Mouse (Mus musculus): ENCODE measurements around the gene Cdipt. TPM values are rescaled to one million over a fixed set of nuclear protein-coding genes. Genes with fewer than 3 reads are reported as not detected.
A peak's percentile ranks its signal among the peaks of the same experiment; 100 is the strongest.

Gene Cdipt
- polyA plus RNA-seq, 1 experiment from 2014 or later, result 140 TPM

DNA sequence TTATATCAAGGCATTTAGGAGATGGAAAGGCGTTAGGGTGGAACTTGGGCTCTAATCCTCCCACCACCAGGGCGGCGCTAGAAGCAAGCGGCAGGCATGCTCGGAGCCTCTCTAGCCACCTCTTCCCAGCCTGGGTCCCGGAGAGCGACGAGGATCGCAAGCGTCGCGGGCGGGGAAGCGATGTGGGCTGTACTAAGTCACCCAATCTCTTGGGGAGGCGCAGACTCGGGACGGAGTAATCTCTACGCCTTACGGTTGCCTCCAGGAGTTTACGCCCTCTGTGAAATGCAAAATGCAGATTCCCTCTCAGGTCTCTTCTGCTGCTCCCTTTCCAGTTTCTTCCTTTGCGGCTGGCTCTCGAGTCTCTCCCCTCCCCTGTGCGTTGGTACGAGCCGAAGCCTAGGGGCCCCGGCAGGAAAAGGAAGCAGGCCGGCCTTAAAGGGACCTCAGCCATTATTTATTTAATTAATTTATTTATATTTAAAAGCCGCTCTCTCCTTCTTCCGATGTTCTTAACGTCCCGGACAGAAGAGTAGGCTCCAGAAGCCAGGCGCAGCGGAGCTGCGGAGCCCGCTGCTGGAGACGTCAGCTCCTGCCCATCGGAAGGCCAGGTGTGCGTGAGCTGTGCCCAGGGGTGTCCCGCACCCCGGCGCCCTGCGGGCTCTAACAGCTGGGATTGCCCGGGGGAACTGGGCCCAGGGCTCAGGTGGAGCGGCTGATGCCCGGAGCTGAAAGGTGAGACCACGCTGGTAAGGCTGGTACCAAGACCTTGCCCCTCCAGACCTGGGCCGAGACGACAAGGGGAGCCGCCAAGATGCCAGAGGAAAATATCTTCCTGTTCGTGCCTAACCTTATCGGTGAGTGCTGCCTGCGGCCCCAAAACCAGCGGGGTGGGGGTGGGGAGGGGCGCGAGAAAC is 494 bp downstream of the Cdipt start, which contains the start of gene Cdiptos:
TSS of gene Cdiptos (minus strand) at position 149 of the 917 bp plus-strand sequence.
- Histone ChIP-seq H3K9ac (peak within 1 kb of the TSS; percentile 100), H3K4me1 (replicated peaks) (peaks cover 16% of the 10 kb centered on the region), H3K4me3 (peak within 1 kb of the TSS; percentile 99), H3K27me3 (no peaks in the 10 kb centered on the region), H3K4me2 (peak within 1 kb of the TSS; percentile 71), H3K36me3 (peaks cover 33% of the 10 kb centered on the region), H3K9me3 (no peaks in the 10 kb centered on the region), H3K27ac (replicated peaks) (peak within 1 kb of the TSS; percentile 99)
- WGBS, result under 1% methylated on average over 55 of the region's 55 CpGs
- ATAC-seq (ENCODE audit: low FRiP score, low read depth), result peak; percentile 95

GRCm38 (mm10) chr7:126976878-126977459 is 1.3 kb downstream of the Cdipt start:
- no peaks in the 10 kb centered on the region for H3K27me3 ChIP-seq
- H3K9me3 ChIP-seq, result no peaks in the 10 kb centered on the region
- 30% methylated on average over 14 of the region's 14 CpGs for WGBS
- H3K4me1 ChIP-seq (replicated peaks), result peaks cover 16% of the 10 kb centered on the region
- no peak for ATAC-seq (ENCODE audit: low FRiP score, low read depth)
- peak overlapping the region; percentile 99 for H3K4me3 ChIP-seq
- peak overlapping the region; percentile 99 for H3K27ac ChIP-seq (replicated peaks)
- H3K36me3 ChIP-seq, result peaks cover 27% of the 10 kb centered on the region
- peak overlapping the region; percentile 71 for H3K4me2 ChIP-seq
- H3K9ac ChIP-seq, result peak overlapping the region; percentile 100

GRCm38 (mm10) chr7:126978841-126979240 is 3.1 kb downstream of the Cdipt start:
- H3K9ac ChIP-seq, result no peak overlapping the region
- peaks cover 16% of the 10 kb centered on the region for H3K4me1 ChIP-seq (replicated peaks)
- H3K27me3 ChIP-seq, result no peaks in the 10 kb centered on the region
- ATAC-seq (ENCODE audit: low FRiP score, low read depth), result no peak
- no peak overlapping the region for H3K4me3 ChIP-seq
- 87% methylated on average over 6 of the region's 6 CpGs for WGBS
- peaks cover 23% of the 10 kb centered on the region; the same call in 1 of the 2 replicates for H3K36me3 ChIP-seq
- H3K27ac ChIP-seq (replicated peaks), result no peak overlapping the region
- no peak overlapping the region for H3K4me2 ChIP-seq
- no peaks in the 10 kb centered on the region for H3K9me3 ChIP-seq

DNA sequence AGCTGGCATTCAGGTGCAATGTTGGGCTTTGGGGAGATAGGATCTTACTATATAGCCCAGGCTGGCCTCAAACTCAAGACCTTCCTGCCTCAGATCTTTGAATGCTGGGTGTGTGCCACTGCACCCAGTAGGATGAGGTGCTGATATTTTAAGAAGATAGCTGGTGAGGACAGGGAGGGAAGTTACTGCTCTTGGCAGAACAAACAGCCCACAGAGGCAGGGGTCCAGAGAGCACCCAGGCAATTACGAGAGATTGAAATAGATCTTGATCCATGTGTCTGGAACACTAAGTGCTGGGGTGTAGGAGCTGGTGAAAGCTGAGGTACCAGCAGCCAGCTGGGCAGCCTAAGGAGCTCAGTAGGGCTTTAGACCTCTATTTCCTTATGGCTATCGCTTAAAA is 5.9 kb downstream of the Cdipt start:
- Histone ChIP-seq H3K4me3 (no peak overlapping the region), H3K4me1 (replicated peaks) (peaks cover 12% of the 10 kb centered on the region), H3K9me3 (no peaks in the 10 kb centered on the region), H3K36me3 (peaks cover 23% of the 10 kb centered on the region; the same call in 1 of the 2 replicates), H3K27me3 (no peaks in the 10 kb centered on the region), H3K4me2 (no peak overlapping the region), H3K27ac (replicated peaks) (no peak overlapping the region), H3K9ac (no peak overlapping the region)
- 94% methylated on average over 2 of the region's 2 CpGs for WGBS
- ATAC-seq (ENCODE audit: low FRiP score, low read depth), result no peak

DNA sequence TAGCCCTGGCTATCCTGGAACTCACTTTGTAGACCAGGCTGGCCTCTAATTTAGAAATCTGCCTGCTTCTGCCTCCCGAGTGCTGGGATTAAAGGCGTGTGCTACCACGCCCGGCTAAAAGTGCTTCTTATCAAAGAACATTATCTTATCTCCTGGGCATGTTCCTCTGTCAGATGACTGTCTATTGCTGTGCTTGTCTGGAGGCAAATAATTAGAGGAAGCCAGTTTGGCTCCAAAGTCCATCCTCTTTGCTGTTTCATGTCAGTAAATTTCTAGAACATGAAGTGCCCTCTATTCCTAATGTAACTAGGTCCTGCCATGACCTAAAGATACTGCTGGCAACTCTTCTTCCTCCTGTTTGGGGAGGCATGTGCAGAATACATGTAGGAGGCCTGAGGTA is 6.3 kb downstream of the Cdipt start:
- no peak for ATAC-seq (ENCODE audit: low FRiP score, low read depth)
- Histone ChIP-seq H3K9ac (no peak overlapping the region), H3K4me2 (no peak overlapping the region), H3K4me3 (no peak overlapping the region), H3K27ac (replicated peaks) (no peak overlapping the region), H3K4me1 (replicated peaks) (peaks cover 10% of the 10 kb centered on the region), H3K36me3 (peaks cover 23% of the 10 kb centered on the region; the same call in 1 of the 2 replicates), H3K9me3 (no peaks in the 10 kb centered on the region), H3K27me3 (no peaks in the 10 kb centered on the region)
- 87% methylated on average over 4 of the region's 4 CpGs for WGBS

GRCm38 (mm10) chr7:126983113-126983512 is 7.4 kb downstream of the Cdipt start:
- no peak overlapping the region for H3K4me3 ChIP-seq
- no peak overlapping the region for H3K27ac ChIP-seq (replicated peaks)
- H3K27me3 ChIP-seq, result no peaks in the 10 kb centered on the region
- ATAC-seq (ENCODE audit: low FRiP score, low read depth), result no peak
- no peak overlapping the region for H3K4me2 ChIP-seq
- no peak overlapping the region for H3K9ac ChIP-seq
- peaks cover 23% of the 10 kb centered on the region; the same call in 1 of the 2 replicates for H3K36me3 ChIP-seq
- no peaks in the 10 kb centered on the region for H3K4me1 ChIP-seq (replicated peaks)
- WGBS, result 87% methylated on average over 7 of the region's 7 CpGs
- H3K9me3 ChIP-seq, result no peaks in the 10 kb centered on the region

DNA sequence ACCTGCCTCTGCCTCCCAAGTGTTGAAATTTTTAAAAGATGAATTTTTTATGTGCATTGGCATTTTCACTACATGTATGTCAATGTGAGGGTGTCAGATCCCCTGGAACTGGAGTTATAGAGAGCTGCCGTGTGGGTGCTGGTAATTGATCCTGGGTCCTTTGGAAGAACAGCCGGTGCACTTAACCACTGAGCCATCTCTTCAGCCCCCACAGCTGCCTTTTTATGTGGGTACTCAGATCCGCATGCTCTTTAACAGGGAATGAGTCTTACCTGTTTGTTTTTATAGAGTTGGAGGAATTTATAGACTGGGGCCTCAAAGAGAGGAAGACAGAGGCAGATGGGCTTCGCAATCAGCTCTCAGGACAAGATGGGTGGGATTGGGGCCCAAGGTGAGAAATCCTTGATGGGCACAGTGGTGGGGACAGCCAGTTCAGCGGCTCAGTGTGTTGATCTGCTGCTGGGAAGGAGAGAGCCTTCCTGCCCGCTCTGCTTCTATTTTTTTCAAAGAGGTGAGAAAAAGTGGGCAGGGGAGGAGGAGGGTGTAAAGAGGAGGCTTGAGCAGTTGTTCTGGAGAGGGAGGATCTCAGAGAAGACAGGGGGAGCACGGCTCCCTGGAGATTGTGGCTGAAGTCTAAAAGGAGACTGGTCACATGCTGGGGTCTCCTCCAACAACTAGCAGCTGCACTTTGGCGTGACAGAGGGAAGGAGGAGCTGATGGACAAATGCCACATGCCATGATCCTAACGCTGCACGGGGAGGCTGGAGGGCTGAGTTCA is 9.1 kb downstream of the Cdipt start:
- no peak overlapping the region for H3K4me3 ChIP-seq
- no peak overlapping the region for H3K4me2 ChIP-seq
- no peak overlapping the region for H3K27ac ChIP-seq (replicated peaks)
- ATAC-seq (ENCODE audit: low FRiP score, low read depth), result no peak
- no peaks in the 10 kb centered on the region for H3K27me3 ChIP-seq
- H3K36me3 ChIP-seq, result peaks cover 12% of the 10 kb centered on the region; the same call in 1 of the 2 replicates
- WGBS, result 65% methylated on average over 10 of the region's 10 CpGs
- no peaks in the 10 kb centered on the region for H3K4me1 ChIP-seq (replicated peaks)
- H3K9ac ChIP-seq, result no peak overlapping the region
- no peaks in the 10 kb centered on the region for H3K9me3 ChIP-seq

DNA sequence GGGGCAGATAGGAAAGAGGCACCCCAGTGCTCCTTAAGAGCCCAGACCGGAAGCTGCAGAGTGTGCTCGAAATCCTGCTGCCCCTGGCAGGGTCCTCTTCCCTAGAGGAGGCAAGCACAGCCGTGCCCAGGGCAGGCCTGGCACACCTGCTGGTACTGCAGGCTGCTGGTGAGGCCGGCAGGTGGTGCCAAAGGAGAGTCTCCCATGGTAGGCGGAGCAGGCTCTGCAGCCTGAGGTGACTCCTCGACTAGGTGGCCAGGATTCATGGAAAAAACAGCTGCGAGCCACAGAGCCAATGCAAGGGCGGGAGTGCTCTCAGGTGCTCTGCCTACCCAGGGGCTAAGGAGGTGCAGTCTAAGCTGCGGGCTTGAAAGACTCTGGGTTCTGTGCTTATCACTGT is 10.6 kb downstream of the Cdipt start:
- H3K9ac ChIP-seq, result no peak overlapping the region
- no peak overlapping the region for H3K4me2 ChIP-seq
- no peak for ATAC-seq (ENCODE audit: low FRiP score, low read depth)
- no peaks in the 10 kb centered on the region for H3K9me3 ChIP-seq
- H3K27me3 ChIP-seq, result no peaks in the 10 kb centered on the region
- 53% methylated on average over 9 of the region's 9 CpGs for WGBS
- H3K4me1 ChIP-seq (replicated peaks), result no peaks in the 10 kb centered on the region
- no peak overlapping the region for H3K4me3 ChIP-seq
- no peak overlapping the region for H3K27ac ChIP-seq (replicated peaks)
- 0 out of 2 replicates have a peak, but pooled peaks cover 1% of the 10 kb centered on the region for H3K36me3 ChIP-seq

GRCm38 (mm10) chr7:126988816-126989215 is 13.1 kb downstream of the Cdipt start:
- ATAC-seq (ENCODE audit: low FRiP score, low read depth), result no peak
- Histone ChIP-seq H3K4me1 (replicated peaks) (no peaks in the 10 kb centered on the region), H3K9me3 (no peaks in the 10 kb centered on the region), H3K36me3 (no peaks in the 10 kb centered on the region), H3K4me2 (no peak overlapping the region), H3K4me3 (no peak overlapping the region), H3K9ac (no peak overlapping the region), H3K27me3 (no peaks in the 10 kb centered on the region), H3K27ac (replicated peaks) (no peak overlapping the region)
- WGBS, result 66% methylated on average over 8 of the region's 8 CpGs

DNA sequence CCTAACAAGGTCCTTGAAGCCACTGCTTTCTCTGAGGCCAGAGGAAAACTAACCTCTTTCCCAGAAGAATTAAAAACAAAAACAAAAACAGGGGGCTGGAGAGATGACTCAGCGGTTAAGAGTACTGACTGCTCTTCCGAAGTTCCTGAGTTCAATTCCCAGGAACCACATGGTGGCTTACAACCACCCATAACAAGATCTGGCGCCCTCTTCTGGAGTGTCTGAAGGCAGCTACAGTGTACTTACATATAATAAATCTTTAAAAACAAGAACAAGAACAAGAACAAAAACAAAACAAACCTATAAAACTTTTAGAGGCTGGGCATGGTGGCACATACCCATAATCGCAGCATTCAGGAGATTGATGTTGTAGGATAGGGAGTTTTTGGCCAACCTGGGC is 20.7 kb downstream of the Cdipt start:
- Histone ChIP-seq H3K4me1 (replicated peaks) (no peaks in the 10 kb centered on the region), H3K27me3 (no peaks in the 10 kb centered on the region), H3K9me3 (no peaks in the 10 kb centered on the region), H3K36me3 (peaks cover 4% of the 10 kb centered on the region; the same call in 1 of the 2 replicates), H3K4me2 (no peak overlapping the region), H3K4me3 (no peak overlapping the region), H3K27ac (replicated peaks) (no peak overlapping the region), H3K9ac (no peak overlapping the region)
- WGBS, result 87% methylated on average over 4 of the region's 4 CpGs
- ATAC-seq (ENCODE audit: low FRiP score, low read depth), result no peak

- H3K4me1 ChIP-seq (replicated peaks), result no peaks in the 10 kb centered on the region
- ATAC-seq (ENCODE audit: low FRiP score, low read depth), result no peak
- WGBS, result 88% methylated on average over 10 of the region's 10 CpGs
Measured at GRCm38 (mm10) chr7:126999568-126999967, 23.9 kb downstream of the Cdipt start.

More at GRCm38 (mm10) chr7:126999568-126999967, 23.9 kb downstream of the Cdipt start:
- no peak overlapping the region for H3K9ac ChIP-seq
- no peak overlapping the region for H3K4me3 ChIP-seq
- no peaks in the 10 kb centered on the region for H3K27me3 ChIP-seq
- H3K4me2 ChIP-seq, result no peak overlapping the region
- H3K9me3 ChIP-seq, result no peaks in the 10 kb centered on the region
- peaks cover 4% of the 10 kb centered on the region; the same call in 1 of the 2 replicates for H3K36me3 ChIP-seq
- no peak overlapping the region for H3K27ac ChIP-seq (replicated peaks)
